Mouse (Mus musculus): ENCODE data around the gene Clec4g.

The Clec4g gene

GRCm38 (mm10) chr8:3678831-3679230, 41.6 kb downstream of the Clec4g start:
- WGBS: 97% methylated on average over 23 of the region's 23 CpGs

- WGBS: 1% methylated on average over 15 of the region's 15 CpGs
Observed at GRCm38 (mm10) chr8:3676993-3677579, 43.4 kb downstream of the Clec4g start.

- WGBS: under 1% methylated on average over 61 of the region's 61 CpGs
Observed at GRCm38 (mm10) chr8:3676131-3676992, 44.1 kb downstream of the Clec4g start, which contains the start of gene Trappc5. Gene Trappc5 (plus strand): TSS chr8:3676299.

GRCm38 (mm10) chr8:3674671-3675070, 45.8 kb downstream of the Clec4g start:
- 71% methylated on average over 3 of the region's 3 CpGs for WGBS

- under 1% methylated on average over 23 of the region's 23 CpGs for WGBS
Observed at GRCm38 (mm10) chr8:3671980-3672491, 48.4 kb downstream of the Clec4g start, which contains the start of gene Fcor. Gene Fcor (minus strand): TSS chr8:3672362.

- whole genome bisulfite sequencing: 68% methylated on average over 2 of the region's 2 CpGs
Observed at GRCm38 (mm10) chr8:3670388-3670787, 50.1 kb downstream of the Clec4g start.

- WGBS: 79% methylated on average over 6 of the region's 6 CpGs
Observed at GRCm38 (mm10) chr8:3665507-3665906, 54.9 kb downstream of the Clec4g start, which contains the start of gene Mcemp1. Gene Mcemp1 (plus strand): TSS chr8:3665754.

- WGBS: 59% methylated on average over 5 of the region's 5 CpGs
Observed at GRCm38 (mm10) chr8:3664405-3664804, 56.0 kb downstream of the Clec4g start.

- 72% methylated on average over 8 of the region's 8 CpGs for whole genome bisulfite sequencing
Observed at GRCm38 (mm10) chr8:3660889-3661288, 59.6 kb downstream of the Clec4g start.
